Mouse (Mus musculus): ENCODE measurements at regions not wholly inside any gene's neighbourhood (a gene's known extent, or its start where the extent isn't known, plus 50 kb on each side); places are given as distances from the start of the nearest gene placed in this dataset.

- peak; percentile 28 for DNase-seq
These were observed 320.7 kb downstream of the Mtx2 start for GRCm38 (mm10) chr2:75146256-75146655.

GRCm38 (mm10) chr2:75147399-75147798 is 321.8 kb downstream of the Mtx2 start:
- DNase-seq, result no peak

GRCm38 (mm10) chr2:75147967-75148366 is 322.4 kb downstream of the Mtx2 start:
- no peak for DNase-seq

- DNase-seq, result no peak
These were observed 323.4 kb downstream of the Mtx2 start for GRCm38 (mm10) chr2:75149036-75149435.

- no peak for DNase-seq
These were observed 324.0 kb downstream of the Mtx2 start for GRCm38 (mm10) chr2:75149562-75149961.

GRCm38 (mm10) chr2:75150986-75151385 is 325.4 kb downstream of the Mtx2 start:
- peak; percentile 88 for DNase-seq

GRCm38 (mm10) chr2:75151519-75151918 is 325.9 kb downstream of the Mtx2 start:
- no peak for DNase-seq

GRCm38 (mm10) chr2:75152477-75152990 is 326.9 kb downstream of the Mtx2 start:
- peak; percentile 73 for DNase-seq

GRCm38 (mm10) chr2:75154448-75154847 is 328.8 kb downstream of the Mtx2 start:
- DNase-seq, result no peak

GRCm38 (mm10) chr2:75158581-75158980 is 333.0 kb downstream of the Mtx2 start:
- DNase-seq, result peak; percentile 70

- DNase-seq, result no peak
These were observed 335.5 kb downstream of the Mtx2 start for GRCm38 (mm10) chr2:75161075-75161474.

- DNase-seq, result no peak
These were observed 339.4 kb downstream of the Mtx2 start for GRCm38 (mm10) chr2:75164987-75165386.

GRCm38 (mm10) chr2:75176267-75176666 is 350.7 kb downstream of the Mtx2 start:
- DNase-seq, result no peak

- no peak for DNase-seq
These were observed 357.7 kb downstream of the Mtx2 start for GRCm38 (mm10) chr2:75183293-75183692.

GRCm38 (mm10) chr2:75202587-75203220 is 377.1 kb downstream of the Mtx2 start:
- DNase-seq, result peak; percentile 65

- peak; percentile 56 for DNase-seq
These were observed 383.5 kb downstream of the Mtx2 start for GRCm38 (mm10) chr2:75208821-75209758.

GRCm38 (mm10) chr2:75209790-75210583 is 384.4 kb downstream of the Mtx2 start:
- DNase-seq, result no peak

- DNase-seq, result no peak
These were observed 391.3 kb downstream of the Mtx2 start for GRCm38 (mm10) chr2:75216931-75217330.

- no peak for DNase-seq
These were observed 395.3 kb downstream of the Mtx2 start for GRCm38 (mm10) chr2:75220775-75221359.

GRCm38 (mm10) chr2:75224443-75224842 is 398.8 kb downstream of the Mtx2 start:
- peak; percentile 82 for DNase-seq

- DNase-seq, result no peak
These were observed 415.4 kb downstream of the Mtx2 start for GRCm38 (mm10) chr2:75240976-75241375.

- peak; percentile 28 for DNase-seq
These were observed 414.6 kb upstream of the Hnrnpa3 start for GRCm38 (mm10) chr2:75244311-75245033.
